Mouse (Mus musculus): ENCODE data around the gene Wnk4.
A peak's percentile ranks its signal among the peaks of the same experiment; 100 is the strongest.

Gene Wnk4

DNA sequence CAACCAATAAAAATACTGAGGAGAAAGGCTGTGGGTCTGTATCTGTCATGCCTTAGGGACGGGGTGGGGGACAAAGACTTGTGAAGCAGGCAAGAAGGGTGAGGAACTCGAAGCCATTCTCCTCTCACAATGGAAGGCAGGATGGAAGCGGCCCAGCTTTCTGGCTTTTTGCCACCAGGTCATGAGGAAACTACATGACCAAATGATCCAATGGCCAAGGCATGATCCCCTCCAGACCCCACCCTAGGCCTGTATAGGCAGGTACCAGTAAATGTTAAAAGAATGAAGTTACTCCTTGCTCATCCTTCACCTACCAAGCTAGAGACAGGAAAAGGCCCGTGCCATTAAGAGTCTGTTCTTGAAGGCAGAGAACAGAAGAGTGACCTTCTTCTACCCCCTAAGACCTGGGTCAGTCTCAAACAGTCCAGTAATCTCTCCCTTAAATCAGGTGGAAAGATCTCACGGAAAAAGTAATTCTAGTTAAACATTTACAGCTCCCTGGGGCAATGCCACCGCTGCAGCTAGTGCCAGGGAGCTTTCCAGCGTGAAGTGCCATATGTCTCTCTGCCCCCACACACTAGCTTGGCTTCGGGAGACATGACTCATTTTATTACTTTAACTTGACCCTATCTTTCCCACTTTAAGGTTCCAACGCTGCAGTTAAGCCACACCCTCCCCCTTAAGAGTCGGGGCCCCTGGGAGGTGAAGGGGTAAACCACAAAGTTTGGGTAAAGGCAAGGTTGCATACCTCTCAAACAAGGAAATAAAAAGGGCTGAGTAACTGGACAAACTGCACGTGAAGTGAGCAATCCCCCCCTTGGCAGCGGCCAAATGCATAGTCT, 17.2 kb downstream of the Wnk4 start:
- DNase-seq = no peak

DNA sequence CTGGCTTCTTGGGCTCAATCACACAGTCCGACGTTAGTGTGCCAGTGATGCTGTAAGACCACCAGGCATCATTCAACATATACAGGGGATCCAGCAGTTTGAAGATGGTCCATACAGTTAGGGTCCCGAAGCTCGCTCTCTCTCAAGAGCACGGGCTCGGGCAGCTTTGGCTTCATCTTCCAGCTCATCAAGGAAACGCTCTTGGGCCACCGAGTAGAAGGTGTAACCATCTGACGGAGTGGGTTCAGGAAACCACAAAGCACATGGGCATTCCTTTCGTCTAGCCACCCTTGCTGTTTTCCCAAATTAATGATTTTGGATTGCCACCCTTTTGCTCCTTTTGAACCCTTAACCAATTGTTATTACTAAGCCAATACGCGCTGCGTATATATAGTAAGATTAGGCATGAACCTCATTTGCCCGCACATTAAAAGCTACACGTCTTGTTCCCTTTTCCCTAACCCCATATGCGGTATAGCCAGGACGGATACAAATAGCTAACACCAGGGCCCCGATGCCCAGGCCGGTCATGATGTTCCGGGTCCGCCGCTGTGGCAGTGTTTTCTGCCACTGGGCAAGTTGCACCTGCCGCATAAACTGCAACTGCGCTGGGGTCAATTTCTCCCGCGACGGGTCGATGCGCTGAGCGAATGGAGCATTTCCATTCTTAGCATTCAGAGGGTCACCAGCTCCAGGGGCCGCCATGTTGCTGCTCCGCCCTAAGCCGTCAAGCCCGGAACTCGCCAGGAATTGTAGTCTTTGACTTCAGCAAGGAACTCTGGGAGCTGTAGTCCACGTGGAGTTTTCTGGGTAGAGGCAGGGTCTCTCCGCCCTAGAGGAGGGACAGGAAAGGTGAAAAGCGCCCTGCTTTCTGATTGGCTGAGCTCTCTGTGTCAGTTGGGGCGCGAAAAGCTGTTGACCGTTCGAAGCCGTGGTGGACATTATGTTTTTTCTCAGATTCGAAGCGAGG, 18.1 kb downstream of the Wnk4 start, which contains the start of the genes Cntd1 and Coa3:
Gene Cntd1 (plus strand): TSS at position 790 of the 970 bp plus-strand sequence.
Gene Coa3 (minus strand): TSS at position 892 of the 970 bp plus-strand sequence.
- peak; percentile 81 to 94 for DNase-seq

DNA sequence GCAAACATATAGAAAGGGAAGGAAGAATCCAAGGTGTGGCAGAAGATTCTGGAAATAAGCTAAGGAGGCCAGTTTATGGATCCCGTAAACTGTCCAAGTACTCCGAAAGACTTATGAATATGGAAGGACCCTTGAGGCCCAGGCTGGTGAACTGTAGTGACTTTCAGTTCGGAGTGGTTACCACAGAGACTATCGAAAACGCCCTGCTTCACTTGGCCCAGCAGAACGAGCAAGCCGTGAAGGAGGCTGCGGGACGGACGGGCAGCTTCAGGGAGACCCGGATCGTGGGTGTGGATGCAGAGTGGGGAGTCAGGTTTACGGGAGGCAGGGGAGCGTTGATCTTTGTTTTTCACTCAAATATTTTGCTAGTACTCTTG, 18.8 kb downstream of the Wnk4 start:
- no peak for DNase-seq

DNA sequence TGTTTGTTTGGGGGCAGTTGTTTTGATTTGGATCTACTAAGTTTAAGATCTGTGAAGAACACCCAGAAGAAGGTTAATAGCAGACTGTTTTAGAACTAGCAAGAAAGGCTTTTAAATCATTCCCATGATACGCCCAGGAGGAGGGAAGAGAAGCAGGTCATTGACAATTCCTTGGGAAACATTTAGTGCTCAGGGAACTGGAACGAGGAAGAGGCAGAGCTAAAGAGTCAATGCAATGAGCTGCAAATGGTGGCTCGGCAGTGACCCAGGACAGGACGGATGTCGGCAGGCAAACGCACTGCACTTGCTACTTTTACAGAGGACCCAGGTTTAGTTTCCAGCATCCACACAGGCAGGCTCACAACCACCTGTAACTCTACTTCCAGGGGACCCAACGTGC, 20.5 kb downstream of the Wnk4 start:
- no peak for DNase-seq

DNA sequence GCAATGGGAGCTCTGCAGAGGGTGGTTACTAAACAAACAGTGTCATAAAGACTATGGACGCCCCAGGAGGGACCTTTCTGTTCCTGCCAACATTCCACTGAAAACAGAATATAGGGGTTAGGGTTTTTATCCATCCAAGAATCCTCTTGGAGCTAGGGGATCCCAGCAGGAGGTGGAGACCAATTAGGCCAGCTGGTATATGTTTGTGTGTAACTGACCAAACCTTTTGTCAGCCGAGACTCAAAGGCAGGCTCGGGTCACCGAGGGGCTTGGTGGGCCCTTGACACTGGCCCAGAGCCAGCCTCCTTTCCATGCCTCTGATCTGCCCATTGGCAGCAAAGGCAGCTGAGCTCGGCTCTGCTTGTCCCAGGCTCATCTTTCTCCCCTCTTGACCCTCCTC, 22.5 kb downstream of the Wnk4 start:
- no peak for DNase-seq

DNA sequence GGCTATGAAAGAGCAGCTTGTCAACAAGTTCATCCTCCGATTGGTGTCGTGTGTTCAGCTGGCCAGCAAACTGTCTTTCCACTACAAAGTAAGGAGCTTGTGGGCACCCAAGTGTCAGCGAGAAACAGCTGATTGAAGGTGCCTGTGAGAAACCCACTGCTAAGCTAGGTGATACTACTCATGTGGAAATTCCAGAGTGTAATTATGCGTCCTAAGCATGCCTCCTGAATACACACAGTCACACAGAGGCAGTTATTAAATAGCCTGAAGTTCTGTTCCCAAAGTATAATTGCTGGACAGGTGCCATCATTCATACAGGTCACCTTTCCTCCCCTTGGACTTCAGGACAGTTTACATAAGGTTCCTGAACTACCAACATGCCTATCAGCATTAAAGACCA, 23.4 kb downstream of the Wnk4 start:
- no peak for DNase-seq

DNA sequence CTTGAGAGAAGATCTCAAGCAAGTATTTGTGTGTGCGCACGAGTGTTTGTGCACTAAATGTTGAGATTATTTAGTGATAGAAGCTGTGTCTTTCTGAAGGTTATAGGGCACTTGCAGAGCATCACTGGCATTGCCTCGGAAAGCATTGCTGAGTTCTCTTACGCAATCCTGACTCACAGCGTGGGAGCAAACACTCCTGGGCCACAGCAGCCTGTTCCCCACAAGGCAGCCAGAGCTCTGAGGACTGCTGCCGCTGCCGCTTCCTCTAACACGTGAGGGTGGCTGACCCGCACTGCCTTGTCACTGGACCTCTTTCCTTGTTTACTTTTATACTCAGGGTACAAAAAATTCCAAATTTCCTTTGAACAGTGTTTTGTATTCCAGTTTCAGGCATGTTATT, 26.9 kb downstream of the Wnk4 start:
- DNase-seq = no peak

DNA sequence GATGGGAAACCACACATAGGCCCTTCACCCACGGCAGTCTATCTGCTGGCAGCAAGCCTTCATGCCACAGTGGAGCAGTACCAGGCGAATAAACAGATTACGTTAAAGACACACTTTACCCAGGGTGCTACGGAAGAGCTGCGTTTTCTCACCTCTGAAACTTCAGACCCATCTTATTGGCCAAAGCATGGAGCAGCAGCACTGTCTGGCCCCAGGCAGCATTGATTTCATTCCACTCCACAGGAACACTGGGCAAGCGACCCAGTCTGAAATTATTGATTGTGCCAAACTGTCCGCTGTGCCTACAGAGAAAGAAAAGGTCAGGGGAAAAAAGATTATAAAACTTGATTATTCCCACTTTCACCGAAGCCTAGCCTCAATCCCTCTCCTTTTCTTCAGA, 30.9 kb downstream of the Wnk4 start:
- DNase-seq = no peak

DNA sequence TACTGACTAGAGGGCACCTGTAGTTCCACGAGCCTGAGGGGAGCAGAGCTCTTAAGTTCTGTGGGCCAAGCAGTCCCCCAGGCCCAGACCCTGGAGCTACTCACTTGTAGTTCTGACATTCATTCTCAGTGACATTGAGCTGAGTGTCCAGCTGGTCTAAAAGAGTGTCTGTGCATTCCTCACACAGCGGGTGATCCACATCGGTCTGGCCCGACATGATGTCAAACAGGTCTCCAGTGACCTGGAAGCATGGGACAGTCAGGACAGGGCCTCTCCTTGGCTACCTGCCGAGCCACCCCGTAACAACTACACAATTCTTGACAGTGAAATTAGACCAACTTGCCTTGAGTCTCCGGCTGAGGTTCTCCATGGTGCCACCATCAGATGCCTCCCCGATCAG, 34.8 kb downstream of the Wnk4 start:
- no peak for DNase-seq

DNA sequence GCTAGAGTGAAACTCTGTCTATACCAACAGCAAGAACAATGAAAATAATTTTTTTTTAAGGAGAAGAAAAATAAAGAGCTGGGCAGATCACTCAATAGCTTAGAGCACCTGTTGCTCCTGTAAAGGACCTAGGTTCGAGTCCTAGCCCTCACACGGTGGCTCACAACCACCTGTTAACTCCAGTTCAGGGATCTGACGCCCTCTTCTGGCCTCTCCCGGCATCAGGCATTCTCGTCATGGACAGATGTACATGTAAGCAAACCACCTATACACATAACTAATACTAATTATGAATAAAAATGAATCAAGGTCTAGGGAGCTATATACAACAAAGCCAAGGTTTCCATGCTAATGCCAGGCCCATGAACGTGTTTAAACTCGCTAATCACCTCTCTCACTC, 40.5 kb downstream of the Wnk4 start:
- no peak for DNase-seq

DNA sequence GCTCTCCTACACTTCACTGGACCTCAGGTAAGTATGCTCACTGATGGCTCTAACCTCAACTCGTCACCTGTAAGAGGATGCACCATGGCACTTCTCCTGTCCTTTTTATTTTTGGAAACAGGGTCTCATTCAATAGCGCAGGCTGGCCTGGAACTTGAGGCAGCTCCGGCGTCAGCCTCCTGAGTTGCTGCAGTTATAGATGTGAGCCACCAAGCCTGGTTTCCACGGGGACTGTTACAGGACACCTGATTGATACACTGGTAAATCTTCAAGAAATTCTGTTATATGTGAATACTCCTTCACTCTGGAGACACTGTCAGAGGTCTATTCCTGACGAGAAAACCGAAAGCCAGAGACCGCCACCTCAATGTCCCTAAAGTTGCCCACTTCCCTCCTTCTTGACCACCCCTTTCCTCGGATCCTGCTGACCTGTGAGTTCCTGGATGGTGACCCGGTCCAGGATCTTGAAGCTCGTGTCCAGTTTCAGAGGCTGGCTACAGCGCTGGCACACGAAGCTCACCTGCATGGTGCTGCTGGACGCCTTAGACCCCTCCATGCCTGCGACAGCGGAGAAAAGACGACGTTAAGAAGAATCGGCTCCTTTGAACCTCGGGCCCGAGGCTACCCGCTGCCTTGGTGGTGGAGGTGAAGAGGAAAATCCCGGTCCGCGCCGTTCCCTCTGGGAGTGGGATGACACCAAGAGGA, 41.1 kb downstream of the Wnk4 start:
- no peak for DNase-seq

DNA sequence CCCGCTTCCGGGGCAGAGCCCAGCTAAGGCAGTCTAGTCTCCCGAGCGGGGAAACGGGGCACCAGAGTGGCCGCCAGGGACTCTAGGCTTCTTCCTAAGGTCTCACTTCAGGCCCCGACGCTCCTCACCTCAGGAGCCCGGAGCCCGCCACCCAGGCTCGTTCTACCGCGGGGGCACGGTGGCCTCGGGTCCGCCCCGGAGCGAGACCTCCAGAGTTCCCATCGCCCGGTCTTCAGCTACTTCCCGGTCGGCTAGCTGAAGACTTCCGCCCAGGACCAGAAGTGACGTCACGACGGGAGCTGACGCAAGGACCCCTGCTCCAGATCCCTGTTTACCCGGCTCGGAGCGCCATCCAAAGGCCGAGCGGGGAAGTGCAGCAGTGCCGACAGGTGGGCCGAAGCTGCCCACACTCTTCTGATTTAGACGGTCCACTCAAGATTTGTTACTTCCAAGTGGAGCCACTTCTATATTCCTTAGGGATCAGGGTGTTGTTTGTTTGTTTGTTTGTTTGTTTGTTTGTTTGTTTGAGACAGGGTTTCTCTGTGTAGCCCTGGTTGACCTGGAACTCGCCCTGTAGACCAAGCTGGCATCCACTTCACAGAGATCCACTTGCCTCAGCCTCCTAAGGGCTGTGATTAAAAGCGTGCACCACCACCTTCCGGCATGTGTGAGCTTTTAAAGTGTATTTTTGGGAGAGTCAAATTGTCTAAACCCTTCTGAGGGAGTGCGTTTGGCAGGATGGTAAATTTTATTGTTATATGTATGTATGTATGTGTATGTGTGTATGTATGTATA, 41.8 kb downstream of the Wnk4 start, which contains the start of gene Becn1:
Gene Becn1 (minus strand): TSS at position 283 of the 795 bp plus-strand sequence.
- peak; percentile 98 to 99 for DNase-seq

DNA sequence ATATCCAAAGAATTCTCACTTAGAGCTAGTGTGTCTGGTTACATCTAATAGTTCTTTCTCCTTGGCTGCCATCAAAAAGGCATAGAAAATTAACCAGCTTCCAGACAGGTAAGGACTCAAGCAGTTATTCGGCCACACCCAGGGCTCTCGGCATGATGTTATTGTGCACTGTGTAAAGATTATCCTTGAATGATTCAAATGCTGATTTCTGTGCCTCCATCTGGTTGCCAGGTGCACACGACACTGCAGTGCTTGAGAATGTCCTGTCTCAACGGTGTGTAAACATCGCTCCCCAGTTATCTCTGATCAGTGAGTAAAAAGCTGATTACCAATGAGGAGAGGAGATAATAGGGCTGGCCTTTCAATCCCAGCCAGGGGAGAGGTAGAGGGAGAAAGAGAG, 47.4 kb downstream of the Wnk4 start:
- no peak for DNase-seq

DNA sequence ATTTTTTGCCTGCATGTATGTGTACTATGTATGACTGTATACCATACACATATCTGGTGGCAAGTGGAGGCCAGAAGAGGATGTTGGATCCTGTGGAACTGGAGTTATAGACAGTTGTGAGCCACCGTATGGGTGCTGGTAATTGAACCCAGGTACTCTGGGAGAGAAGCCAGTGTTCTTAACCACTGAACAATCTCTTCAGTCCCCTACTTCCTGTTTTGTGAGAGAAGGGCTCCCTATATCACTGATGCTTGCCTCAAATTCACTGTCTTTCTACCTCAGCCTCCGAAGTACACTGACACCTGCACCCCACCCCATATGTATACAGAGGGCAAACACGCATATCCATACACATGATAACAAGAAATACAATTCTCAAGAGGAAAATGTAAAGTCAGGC, 50.7 kb downstream of the Wnk4 start:
- DNase-seq = no peak

DNA sequence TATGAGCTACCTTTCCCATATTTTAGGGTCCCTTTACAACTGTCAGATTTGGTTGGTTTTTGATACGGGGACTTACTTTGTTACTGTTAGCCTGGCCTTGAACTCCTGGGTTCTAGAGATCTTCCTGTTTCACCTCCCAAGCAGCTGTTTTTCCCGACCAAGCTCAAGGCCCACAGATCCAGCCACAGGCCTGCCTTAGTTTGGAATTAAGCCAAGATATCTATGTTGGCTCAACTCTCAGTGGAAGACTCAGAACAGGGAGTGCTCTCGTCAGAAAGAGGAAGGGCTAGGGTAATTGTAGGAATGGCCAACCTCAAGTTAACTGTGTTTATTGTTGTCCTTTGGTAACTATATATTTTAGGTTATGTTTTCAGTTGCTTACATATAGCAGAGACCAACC, 51.8 kb downstream of the Wnk4 start:
- DNase-seq = no peak

DNA sequence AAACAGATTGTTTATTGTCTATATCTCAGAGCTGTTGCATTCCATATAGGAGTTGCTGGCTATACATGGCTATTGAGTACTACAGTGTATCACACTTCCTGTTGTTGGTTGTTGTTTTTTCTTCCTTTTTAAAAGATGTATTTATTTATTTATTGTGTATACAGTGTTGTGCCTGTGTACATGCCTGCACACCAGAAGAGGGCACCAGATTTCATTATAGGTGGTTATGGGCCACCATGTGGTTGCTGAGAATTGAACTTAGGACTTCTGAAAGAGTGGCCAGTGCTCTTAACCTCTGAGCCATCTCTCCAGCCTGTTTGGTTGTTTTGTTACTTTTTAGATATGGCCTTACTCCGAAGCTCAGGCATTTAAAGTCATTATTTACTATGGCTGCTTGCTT, 54.2 kb downstream of the Wnk4 start:
- no peak for DNase-seq

DNA sequence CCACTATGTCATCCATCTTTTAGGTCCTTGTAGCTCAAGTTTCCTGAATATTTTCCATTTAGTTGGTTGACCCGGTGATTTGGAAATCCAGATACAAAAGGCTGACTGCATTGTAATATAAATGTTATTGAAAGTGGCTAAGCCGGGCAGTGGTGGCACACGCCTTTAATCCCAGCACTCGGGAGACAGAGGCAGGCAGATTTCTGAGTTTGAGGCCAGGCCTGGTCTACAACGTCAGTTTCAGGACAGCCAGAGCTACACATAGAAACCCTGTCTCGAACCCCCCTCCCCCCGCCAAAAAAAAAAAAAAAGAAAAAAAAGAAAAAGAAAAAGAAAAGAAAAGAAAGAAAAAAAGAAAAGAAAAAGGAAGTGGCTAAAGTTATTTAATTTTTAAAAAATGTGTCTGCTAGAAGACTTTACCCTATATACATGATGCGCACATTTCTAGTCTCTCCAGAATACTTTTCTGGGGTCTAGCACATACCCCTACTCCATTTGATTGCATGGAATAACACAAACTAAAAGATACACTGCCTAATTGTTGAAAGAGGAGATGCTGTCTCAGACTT, 54.8 kb downstream of the Wnk4 start:
- no peak for DNase-seq

DNA sequence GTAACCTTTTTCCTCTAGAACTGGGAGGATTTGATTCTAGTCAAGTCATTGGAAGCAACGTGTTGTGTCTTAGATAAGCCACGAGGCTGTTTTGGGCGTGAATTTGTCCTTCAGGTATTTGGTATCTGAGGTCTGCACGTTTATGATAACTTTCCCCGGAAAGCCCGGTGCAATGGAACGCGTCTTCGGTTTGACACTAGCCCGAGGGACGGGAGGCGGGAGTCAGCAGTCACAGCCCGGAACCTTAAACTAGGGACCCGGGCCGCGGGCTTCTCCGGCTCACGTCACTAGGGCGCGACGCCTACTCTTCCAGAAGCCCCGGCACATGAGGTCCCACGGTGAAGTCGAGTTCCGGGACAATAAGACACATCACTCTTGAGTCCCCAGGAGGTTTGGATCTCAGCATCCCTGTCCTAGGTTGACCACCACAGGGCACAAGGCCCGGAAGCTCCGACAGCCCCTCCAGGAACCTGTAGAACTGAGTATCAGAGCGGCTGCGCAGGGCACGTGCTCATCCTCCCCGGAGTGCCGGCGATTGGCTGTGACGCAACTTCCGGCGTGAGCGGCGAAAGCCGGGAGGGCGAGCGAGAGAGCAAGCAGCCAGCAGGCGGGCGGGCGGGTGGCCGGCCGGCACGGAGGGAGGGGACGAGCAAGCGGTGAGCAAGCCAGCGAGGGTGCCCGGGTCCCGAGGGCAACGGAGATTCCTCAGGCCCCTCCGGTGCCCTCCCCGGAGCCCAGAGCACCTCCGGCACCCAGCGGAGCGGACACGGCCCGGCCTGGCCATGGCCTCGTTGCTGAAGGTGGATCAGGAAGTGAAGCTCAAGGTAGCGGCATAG, 55.5 kb downstream of the Wnk4 start, which contains the start of gene Psme3:
Gene Psme3 (plus strand): TSS at position 549 of the 836 bp plus-strand sequence.
- DNase-seq = peak; percentile 92 to 96

DNA sequence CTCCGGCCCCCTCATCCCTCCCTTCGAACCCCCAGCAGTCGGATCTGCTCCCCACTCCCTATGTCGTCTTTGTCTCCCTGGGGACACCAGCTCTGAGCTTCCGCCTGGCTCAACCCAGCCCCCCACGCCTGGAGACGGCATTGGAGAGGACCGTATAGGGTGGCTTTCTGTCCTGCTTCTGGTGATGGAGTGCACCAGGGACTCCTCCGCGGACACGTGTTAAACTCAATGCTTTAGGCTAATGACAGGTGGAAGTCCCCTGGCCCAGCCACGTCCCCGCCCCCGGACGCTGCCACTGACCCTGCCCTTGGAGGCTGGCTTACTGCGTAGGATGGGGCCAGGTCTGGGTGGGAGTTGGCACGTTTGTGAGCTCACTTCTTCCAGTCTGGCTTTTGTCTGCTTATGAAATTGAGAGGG, 56.1 kb downstream of the Wnk4 start:
- DNase-seq = peak in 1 of 2 experiments; percentile 16

DNA sequence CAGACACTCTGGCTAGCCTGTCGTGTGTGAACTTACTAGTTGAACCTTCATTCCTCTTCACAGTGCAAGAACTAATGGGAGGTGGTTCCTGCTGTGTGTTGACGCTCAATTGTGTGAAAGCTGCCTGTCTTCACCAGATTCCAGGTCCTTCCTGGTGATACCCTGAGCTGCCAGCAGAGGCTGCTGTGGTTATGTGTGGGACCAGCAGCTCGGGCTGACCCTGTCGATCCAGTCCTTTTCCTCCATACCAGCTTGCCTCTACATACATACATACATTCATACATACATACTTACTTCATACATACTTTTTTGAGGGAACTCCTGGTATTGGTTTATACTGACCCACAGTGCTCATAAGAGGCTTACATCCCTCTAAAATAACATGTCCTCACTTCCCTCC, 63.2 kb downstream of the Wnk4 start:
- peak; percentile 65 to 69 for DNase-seq

DNA sequence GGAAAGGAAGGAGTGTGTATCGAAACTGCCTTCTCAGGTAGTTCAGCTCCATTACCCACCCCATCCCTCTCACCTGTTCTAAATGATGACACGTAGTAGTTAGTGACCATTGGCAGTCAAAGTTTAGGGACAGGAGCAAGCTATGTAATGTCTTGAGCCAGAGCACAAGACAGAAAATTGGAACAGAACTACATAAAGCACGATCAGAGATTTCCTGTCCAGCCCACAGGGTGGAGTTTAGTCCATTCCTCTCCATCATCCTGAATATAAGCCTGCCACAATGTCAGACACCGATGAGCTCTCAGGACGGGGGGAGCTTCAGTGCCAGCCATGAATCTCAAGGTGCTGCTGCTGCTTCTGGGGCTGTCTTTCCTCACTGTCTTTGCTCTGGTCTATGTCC, 64.4 kb downstream of the Wnk4 start, which contains the start of gene Aoc2:
Gene Aoc2 (plus strand): TSS at position 301 of the 400 bp plus-strand sequence.
- DNase-seq = no peak
